Mouse (Mus musculus): ENCODE results near the gene Hint1.
A peak's percentile ranks its signal among the peaks of the same experiment; 100 is the strongest.

The Hint1 gene

GRCm38 (mm10) chr11:54896646-54897045, 30.5 kb downstream of the Hint1 start:
- peak; percentile 85 for DNase-seq

- peak; percentile 94 for DNase-seq
These were observed 31.3 kb downstream of the Hint1 start for GRCm38 (mm10) chr11:54897470-54897869.

- peak; percentile 72 for DNase-seq
These were observed 33.5 kb downstream of the Hint1 start for GRCm38 (mm10) chr11:54899657-54900056.

- peak; percentile 93 for DNase-seq
These were observed 36.4 kb downstream of the Hint1 start, which contains the start of gene Gpx3 for GRCm38 (mm10) chr11:54902333-54903323. Gpx3 (plus strand) TSS chr11:54902453.

GRCm38 (mm10) chr11:54903339-54903738, 37.2 kb downstream of the Hint1 start:
- no peak for DNase-seq

- DNase-seq: peak; percentile 70
These were observed 37.9 kb downstream of the Hint1 start for GRCm38 (mm10) chr11:54903940-54904706.

- DNase-seq: no peak
These were observed 38.9 kb downstream of the Hint1 start for GRCm38 (mm10) chr11:54905086-54905485.

- peak; percentile 86 for DNase-seq
These were observed 39.7 kb downstream of the Hint1 start for GRCm38 (mm10) chr11:54905931-54906330.

GRCm38 (mm10) chr11:54906466-54906865, 40.3 kb downstream of the Hint1 start:
- DNase-seq: no peak

- DNase-seq: peak; percentile 66
These were observed 41.1 kb downstream of the Hint1 start for GRCm38 (mm10) chr11:54907259-54907658.

- no peak for DNase-seq
These were observed 43.1 kb downstream of the Hint1 start for GRCm38 (mm10) chr11:54909273-54909672.

GRCm38 (mm10) chr11:54910081-54910665, 44.0 kb downstream of the Hint1 start:
- peak; percentile 46 for DNase-seq

- no peak for DNase-seq
These were observed 45.0 kb downstream of the Hint1 start for GRCm38 (mm10) chr11:54911201-54911600.

- peak; percentile 73 for DNase-seq
These were observed 45.7 kb downstream of the Hint1 start for GRCm38 (mm10) chr11:54911671-54912502.

- DNase-seq: peak; percentile 74
These were observed 46.5 kb downstream of the Hint1 start for GRCm38 (mm10) chr11:54912503-54913316.

- DNase-seq: peak; percentile 53
These were observed 47.7 kb downstream of the Hint1 start for GRCm38 (mm10) chr11:54913841-54914240.

- DNase-seq: no peak
These were observed 51.3 kb downstream of the Hint1 start for GRCm38 (mm10) chr11:54917461-54917860.

GRCm38 (mm10) chr11:54918273-54918672, 52.1 kb downstream of the Hint1 start:
- DNase-seq: no peak

Measured in kidney, adult 9 months (tissue).